Mouse (Mus musculus): ENCODE results near the gene Mrpl21.

The Mrpl21 gene

DNA sequence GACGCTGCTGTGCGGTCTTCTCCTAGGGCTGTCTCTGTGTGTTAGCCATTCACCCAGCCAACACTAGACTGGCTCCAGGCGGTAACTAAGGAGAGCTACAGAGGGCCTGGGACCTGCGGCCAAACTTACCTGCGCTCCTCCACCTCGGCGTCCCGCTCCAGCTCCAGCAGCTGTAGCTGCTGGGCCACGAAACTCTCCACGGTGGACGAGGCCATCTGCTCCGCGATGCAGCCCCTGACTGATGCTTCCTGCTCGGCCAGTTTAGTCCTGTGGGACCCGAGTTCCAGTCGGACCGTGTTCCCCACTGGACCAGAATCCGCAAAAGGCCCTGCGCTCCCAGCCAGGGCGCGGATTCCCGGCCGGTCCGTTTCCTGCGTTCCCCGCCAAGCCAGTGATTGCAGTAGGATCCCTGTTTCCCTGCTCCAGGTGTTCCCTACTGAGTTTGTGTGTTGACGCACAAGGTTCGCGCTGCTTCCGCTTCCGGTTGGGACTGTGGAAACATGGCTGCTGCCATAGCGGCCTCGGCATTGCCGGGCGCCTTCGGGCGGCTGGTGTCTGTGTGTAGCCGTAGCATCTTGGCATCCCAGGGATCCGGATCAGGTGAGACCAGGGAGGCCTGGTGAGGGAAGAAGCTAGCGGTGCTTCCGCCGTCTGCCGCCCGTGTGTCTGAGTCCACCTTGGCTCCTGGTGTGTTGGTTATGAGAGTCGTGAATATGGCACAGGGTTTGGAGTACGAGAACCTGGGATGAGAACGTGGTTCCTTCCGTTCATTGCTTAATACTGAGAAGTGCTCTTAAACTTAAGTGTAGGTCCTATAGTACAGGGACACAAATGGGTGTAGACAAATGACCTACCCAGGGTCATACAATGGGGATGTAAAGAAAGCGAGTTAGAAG is at the start of gene Mrpl21, which contains the start of gene Ighmbp2:
Gene Mrpl21 (plus strand): TSS at position 330 of the 896 bp plus-strand sequence.
Gene Ighmbp2 (minus strand): TSS at position 446 of the 896 bp plus-strand sequence.
- peak; percentile 94 for DNase-seq

DNA sequence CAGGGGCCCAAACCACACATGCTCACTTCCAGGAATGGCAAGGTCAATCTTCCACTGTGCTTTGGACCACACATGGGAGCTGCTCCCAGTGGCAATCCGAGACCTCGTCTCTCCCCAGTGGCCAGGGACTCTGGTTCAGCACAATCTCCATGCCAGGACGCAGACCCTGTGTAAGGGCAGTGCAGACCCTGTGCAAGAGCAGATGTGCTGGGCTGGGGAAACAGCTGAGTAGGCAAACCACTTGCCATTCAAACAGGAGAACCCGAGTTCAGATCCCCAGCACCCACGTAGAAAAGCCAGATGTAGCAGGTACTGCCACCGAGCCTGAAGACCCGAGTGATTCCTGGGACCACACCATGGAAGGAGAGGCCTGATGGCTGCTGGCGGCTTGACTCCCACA is 22.7 kb upstream of the Mrpl21 start:
- DNase-seq: no peak

- DNase-seq: no peak
These were observed 22.1 kb upstream of the Mrpl21 start for GRCm38 (mm10) chr19:3260591-3260990.

DNA sequence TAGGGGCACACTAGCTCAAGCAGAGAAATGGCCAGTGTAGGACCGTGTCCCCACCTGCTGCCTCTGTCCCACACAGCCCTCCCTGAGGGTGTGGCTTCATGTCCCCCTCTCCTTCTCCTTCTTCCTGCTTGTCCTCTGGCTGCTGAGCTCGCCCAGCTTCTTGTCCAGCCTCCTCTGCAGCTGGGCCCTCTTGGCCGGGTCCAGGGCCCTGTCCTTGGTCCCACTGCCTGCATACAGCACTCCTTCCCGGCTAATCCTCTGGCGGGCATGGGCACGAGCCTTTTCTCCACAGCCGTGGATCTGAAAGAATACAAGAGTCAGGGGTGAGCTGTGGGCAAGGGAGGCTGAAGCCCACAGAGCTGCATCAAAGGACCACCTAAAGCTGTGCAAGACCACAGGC is 21.4 kb upstream of the Mrpl21 start:
- DNase-seq: no peak

DNA sequence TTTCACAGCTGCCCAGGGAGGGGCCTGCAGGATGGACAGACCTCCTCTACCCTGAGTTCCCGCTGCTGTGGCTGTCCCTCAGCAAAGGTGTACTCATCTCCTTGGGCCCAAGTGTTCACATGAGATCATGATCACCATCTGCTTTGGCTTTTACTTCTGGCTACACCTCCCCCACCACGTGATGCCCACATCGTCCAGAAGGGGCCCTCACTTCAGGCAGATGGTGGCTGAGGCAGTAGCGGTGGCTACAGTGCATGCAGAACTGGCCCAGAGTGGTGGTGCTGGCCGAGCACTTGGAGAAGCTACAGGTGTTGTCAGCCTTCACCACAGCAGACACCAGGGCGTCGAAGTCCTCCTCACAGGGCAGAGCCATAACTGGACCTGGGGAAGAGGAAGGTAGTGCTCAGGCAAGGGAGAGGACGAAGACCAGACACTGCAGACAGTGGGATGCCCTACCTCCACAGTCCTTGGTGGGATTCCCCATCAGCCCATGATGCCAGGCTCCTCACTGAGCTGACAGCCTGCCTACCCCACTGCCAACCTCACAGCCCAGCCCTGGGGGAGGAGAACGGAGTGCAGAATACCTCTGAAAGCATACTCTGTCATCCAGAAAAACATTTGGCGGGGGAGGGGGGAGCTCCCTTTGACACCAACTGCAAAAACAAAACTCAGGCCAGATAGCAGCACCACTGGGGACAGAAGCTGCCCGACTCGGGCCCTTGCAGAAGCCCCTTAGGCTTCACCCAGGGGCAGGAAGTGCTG is 20.8 kb upstream of the Mrpl21 start:
- DNase-seq: no peak

DNA sequence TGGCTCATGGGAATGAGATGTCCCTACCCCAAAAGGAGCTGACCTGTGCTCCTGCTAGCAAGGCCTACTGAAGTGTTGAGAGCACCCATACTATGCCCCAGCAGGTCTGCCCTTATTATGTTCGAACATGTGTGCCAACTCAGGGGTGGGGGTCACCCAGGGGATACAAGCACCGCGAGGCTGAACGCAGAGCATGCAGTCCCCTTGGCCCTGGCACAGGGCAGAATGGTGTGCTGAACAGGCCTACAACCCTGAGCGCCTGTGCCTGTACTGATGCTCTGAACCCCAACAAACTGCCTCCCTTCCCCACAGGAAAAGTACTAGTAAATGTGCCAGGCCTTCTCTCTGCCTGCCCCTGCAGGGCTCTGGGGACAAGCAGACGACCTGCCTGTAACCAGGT is 18.4 kb upstream of the Mrpl21 start:
- no peak for DNase-seq

DNA sequence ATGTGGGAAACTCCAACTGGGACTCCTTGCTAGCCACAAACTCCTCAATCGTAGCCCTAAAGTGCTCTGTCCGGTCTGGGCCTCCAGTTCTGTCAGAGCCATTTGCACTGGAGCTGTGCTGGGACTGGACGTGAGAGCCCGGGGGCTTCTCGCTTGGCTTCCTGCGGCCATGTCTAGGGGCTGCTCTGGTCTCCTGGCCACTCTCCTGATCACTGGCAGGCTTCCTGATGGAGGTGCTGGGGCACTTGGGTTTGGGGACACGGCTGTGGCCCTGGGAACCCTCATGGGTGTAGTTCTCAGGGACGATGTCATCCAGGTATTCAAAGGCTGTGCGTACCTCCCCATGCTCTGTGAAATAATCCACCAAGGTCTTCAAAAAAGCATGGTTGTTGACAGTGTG is 17.5 kb upstream of the Mrpl21 start:
- no peak for DNase-seq

GRCm38 (mm10) chr19:3266136-3266535 is 16.6 kb upstream of the Mrpl21 start:
- no peak for DNase-seq

DNA sequence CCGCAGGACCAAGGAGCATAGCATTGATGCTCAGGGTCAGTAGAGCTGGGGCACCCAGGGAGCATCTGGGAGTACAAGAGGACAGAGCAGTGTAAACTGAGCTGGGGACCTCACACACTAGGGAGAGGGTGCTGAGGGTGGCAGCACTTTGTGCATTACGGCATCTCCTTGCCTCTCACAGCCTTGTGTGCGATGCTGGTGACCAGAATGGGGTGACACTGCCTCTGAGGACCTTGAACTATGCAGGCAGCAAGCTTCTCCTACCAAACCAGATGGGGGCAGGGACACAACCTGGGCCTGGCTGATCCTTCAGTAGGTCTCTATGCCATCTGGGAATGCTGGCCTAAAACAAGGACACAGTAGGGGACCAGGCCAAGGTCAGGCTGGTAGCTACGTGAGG is 16.0 kb upstream of the Mrpl21 start:
- no peak for DNase-seq

DNA sequence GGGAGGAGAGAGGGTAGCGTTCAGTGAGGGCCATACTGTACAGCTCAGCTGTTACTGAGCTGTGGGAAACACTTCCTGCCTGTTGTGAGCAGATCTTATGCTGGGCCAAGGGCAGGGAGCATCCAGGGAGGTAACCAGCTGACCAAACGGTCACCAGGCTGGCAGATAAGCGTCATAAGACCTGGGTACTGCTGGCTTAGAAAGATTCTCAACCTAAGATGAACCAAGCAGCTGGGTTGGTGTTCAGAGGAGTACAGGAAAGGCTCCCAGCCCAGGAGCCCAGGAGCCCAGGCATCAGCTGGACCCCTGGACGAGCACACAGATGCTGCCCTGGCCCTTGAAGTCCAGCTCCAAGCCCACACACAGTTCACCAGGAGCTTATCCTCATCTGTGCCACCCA is 15.4 kb upstream of the Mrpl21 start:
- DNase-seq: no peak

DNA sequence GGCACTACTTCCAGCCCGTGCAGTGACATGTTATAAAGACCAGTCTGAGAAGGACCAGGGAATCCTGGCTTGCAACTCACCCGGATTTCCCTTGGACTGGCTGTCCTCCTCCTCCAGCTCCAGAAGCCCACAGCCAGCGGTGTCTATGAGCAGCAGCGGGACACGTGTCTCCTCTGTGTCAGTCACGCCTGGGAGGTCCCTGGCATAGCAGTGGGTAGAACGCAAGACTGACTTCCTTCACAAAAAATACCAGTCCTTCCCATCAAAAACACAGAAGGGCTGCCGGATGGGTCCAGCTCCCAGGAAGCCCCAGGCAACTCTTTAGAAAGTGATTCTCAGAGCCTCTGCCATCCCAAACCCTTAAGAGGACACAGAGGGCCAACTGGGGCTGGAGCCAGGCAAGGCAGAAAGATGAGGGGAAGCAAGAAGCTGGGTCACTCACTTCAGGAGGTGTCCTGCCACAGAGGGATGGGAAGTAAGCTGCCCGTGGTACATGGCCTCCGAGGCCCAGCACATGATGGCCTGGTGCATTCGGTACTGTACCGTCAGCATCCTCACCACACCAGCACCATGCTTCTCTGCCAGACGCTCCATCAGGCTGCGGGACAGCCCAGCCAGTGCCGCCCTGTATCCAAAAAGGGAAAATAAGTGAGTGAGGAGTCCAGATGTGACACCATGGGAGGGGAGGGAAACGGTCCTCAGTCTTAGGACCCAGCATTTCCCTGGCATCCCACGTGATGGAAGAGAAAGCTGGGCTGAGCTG is 14.3 kb upstream of the Mrpl21 start:
- DNase-seq: no peak

DNA sequence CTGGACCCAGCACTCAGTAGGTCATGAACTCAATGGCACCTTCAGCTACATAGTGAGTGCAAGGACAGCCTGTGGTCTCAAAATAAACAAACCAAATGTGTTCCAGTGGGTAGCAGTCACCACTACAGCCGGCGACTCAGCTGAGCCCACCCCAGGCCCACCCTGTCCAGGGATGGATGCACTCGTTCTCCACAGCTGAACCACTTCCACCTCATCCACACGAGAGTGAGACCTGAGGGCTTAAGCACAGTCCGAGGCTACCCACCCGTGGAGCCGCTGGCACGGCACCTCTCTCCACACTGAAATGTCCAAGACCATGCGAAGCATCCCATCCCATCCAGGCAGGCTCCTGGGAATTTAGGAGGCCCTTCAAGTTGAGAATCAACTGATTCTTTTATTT is 13.4 kb upstream of the Mrpl21 start:
- DNase-seq: no peak

DNA sequence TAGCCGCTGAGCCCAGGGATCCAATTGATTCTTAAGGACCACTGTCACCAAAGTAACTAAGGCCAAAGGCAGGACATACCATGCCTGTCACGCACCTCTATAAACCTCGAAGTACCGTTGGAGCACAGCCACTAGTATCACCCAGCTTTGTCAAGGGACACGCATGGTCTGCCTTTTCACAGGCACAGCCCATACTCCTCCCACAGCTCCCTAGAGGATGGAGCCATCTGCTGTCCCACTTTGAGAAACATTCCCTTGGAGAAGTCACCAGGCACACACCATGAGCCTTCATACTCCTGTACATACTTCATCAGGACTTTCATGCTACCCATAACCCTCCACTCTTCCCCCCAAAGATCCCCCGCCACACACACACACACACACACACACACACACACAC is 12.9 kb upstream of the Mrpl21 start:
- no peak for DNase-seq

GRCm38 (mm10) chr19:3271366-3271765 is 11.3 kb upstream of the Mrpl21 start:
- no peak for DNase-seq

- DNase-seq: peak; percentile 0
These were observed 9.4 kb upstream of the Mrpl21 start for GRCm38 (mm10) chr19:3273331-3273730.

- no peak for DNase-seq
These were observed 6.8 kb upstream of the Mrpl21 start for GRCm38 (mm10) chr19:3275744-3276365.

- DNase-seq: no peak
These were observed 815 bp upstream of the Mrpl21 start for GRCm38 (mm10) chr19:3281886-3282285.

DNA sequence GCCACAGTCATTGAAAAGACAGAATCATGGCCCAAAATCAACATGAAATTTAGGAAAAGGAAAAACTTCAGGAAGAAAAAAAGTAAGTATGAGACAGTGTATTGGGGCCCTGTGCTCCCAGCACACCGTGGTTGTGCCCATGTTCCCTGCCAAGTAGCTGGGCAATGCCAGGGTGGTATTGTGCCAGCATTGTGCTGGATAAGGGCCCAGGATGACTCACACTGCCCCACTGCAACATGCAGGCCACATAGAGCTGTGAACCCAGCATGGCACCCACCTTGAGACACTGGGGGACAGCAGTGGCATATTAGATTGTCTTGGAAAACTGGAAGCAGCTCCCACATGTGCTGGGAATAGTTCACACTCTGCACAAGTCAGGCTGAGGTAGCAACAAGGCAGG is 6.3 kb downstream of the Mrpl21 start:
- DNase-seq: peak; percentile 37

DNA sequence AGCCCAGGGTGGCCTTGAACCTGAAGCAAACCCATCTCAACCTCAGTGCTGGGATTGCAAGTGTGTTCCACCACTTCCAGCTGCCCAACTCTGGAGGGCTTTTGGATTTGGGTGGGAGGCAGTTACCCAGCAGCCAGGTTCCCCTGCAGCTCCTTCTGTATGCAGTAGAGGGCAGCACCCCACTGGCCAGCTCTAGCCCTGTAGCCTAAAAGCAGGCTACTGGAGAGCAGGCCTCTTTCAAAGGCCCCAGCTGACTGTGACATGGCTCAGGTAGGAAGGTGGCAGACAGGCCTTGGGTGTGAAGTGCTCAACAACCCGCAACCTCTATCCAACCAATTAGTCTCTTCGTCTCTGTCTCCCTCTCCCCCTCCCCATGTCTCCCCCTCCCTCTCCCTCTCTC is 9.3 kb downstream of the Mrpl21 start:
- peak; percentile 31 for DNase-seq

DNA sequence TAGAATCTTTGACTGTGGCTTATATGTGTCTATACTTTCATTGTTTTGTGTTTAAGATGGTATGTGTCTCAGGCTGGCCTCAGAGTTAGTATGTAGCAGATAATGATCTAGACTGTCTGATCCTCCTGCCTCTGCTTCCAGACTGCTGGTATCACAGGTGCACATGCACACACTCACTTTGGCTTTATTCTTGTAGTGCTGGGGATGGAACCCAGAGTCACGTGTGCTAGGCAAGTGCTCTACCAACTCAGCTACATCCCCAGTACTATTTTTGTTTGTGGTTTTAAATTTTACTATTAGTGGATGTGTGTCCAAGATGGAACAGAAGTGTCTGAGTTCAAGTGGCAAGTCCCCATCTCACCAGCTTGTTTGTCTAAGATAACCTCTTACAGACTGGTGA is 10.3 kb downstream of the Mrpl21 start:
- no peak for DNase-seq

DNA sequence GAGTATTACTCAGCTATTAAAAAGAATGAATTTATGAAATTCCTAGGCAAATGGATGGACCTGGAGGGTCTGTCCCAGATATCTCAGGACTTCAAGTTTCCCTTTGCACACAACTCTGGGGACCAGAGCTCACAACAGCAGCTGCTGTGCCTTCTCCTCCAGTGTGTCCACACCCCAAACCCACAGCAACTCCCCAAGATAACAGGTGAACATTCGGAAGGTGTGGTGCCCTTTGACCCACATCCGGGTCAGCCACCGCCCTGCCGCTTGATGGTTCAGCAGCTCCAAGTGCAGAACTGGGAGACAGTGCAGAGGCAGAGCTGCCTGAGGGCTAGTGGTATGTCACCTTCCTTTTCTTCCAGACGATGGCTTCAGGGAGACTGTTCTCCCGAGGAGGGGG is 12.5 kb downstream of the Mrpl21 start:
- DNase-seq: no peak

DNA sequence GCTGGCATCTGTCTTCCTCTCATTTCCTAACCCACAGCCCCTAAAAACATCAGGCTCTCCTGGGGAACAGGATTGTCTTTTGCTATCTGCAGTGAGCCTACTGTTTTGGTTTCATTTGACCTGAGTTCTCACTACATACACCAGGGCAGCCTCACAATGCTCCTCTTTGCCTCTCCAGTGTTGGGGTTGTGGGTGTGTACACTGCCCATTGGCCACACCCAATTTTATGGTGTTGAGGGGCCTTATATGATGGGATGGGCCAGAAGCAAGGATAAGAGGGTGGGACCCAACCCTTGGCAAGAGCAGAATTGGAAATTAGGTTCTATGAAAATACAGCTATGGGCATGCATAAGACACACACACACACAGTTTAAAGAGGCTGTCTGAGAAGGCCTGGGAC is 14.3 kb downstream of the Mrpl21 start:
- DNase-seq: no peak

GRCm38 (mm10) chr19:3297775-3298174 is 15.1 kb downstream of the Mrpl21 start:
- DNase-seq: no peak
